Mouse (Mus musculus) liver, adult 2 months (tissue): ENCODE results near the gene Dgke. TPM values are rescaled to one million over a fixed set of nuclear protein-coding genes. Genes with fewer than 3 reads are reported as not detected.

ENCODE experiments used
- DNase-seq: peaks from one replicate; pipeline ENCODE4 v3.0.0-alpha.2; 2011; ENCODE audit warnings: low read depth, low spot score; ENCODE audit errors: extremely low read depth
- H3K27ac ChIP-seq: fragments of 200-500 bp; replicated peaks from 2 replicates; pipeline ENCODE4 v1.5.1; 2012; ENCODE audit warnings: low read depth, mild to moderate bottlenecking, control low read depth, inconsistent platforms, low read length; ENCODE audit not compliant: insufficient read depth
- H3K27me3 ChIP-seq: fragments of 200-500 bp; 2 replicates; pipeline ENCODE4 v1.6.1; 2012; ENCODE audit warnings: mild to moderate bottlenecking, moderate library complexity, low read length, inconsistent platforms; ENCODE audit not compliant: control insufficient read depth, insufficient read depth
- H3K36me3 ChIP-seq: fragments of 200-500 bp; 2 replicates; pipeline ENCODE4 v1.6.1; 2012; ENCODE audit warnings: low read length, inconsistent platforms; ENCODE audit not compliant: control insufficient read depth, insufficient read depth
- H3K4me1 ChIP-seq: fragments of 200-500 bp; 2 replicates; pipeline ENCODE4 v1.6.1; 2011; ENCODE audit warnings: low read length; ENCODE audit not compliant: control insufficient read depth, insufficient read depth
- H3K4me3 ChIP-seq: fragments of 200-500 bp; 2 replicates; pipeline ENCODE4 v1.5.1; 2011; ENCODE audit warnings: low read depth, mild to moderate bottlenecking, control low read depth, low read length, moderate library complexity; ENCODE audit not compliant: insufficient read depth
- H3K79me2 ChIP-seq: fragments of 200-500 bp; 2 replicates; pipeline ENCODE4 v1.6.1; 2012; ENCODE audit warnings: inconsistent platforms, mild to moderate bottlenecking, low read length, moderate library complexity; ENCODE audit not compliant: control insufficient read depth, insufficient read depth
- H3K9ac ChIP-seq: fragments of 200-500 bp; 2 replicates; pipeline ENCODE4 v1.6.1; 2012; ENCODE audit warnings: low read depth, mild to moderate bottlenecking, control low read depth, inconsistent platforms, low read length
- CTCF ChIP-seq: fragments of 200-500 bp; IDR thresholded peaks from 2 replicates; pipeline ENCODE4 v1.5.1; 2011; ENCODE audit warnings: low read depth, low read length, control low read depth
- POLR2A ChIP-seq: fragments of 200-500 bp; IDR thresholded peaks from 2 replicates; pipeline ENCODE4 v1.6.1; 2011; ENCODE audit warnings: low read length, control low read depth; ENCODE audit not compliant: insufficient read depth; ENCODE audit errors: extremely low read depth
- WGBS: fragments of 180-500 bp; shearing (Covaris S2); methylation state at CpG from one replicate; pipeline ENCODE4 v1.1.7; 2018; 5-methylcytosine and 5-hydroxymethylcytosine counted together
- polyA plus RNA-seq: library from polyadenylated mRNA; depleted of rRNA; stranded (reverse); fragments of >200 nt; gene quantifications from 2 replicates; pipeline ENCODE4 v1.2.3, GENCODE M21; 2012
- total RNA-seq: library from RNA; depleted of rRNA; stranded (reverse); fragments of >200 nt; gene quantifications from 2 replicates; pipeline ENCODE4 v1.2.3, GENCODE M21; 2014

The Dgke gene
- total and polyA plus RNA-seq, 2 experiments, result 0.69 to 0.74 TPM

DNA sequence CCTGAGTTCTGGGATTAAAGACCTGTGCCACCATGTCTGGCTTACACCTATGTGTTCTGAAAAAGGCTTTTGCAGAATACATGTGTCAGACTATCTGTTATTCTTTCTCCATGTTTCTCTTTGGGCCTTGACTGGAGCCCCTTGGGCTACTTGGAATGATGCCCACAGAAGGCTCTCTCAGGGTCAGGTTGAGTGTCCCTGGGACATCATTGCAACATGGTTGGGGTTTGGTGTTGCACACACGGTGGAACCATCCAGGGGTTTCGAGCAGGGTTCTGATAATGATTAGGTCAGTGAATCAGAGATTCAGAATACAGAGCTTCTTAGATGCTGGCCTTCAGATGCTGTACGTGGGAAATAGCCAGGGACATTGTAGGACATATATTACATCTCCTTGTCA is 11.7 kb upstream of the Dgke start:
- 58% methylated on average over 3 of the region's 3 CpGs for WGBS
- Histone ChIP-seq H3K9ac (no peak overlapping the region), H3K4me1 (no peaks in the 10 kb centered on the region), H3K79me2 (no peaks in the 10 kb centered on the region), H3K27me3 (no peaks in the 10 kb centered on the region), H3K27ac (no peak overlapping the region), H3K4me3 (no peak overlapping the region), H3K36me3 (no peaks in the 10 kb centered on the region)
- DNase-seq, result no peak
- TF ChIP-seq CTCF (no peak), POLR2A (no peak)

- no peak for DNase-seq
- H3K9ac ChIP-seq, result no peak overlapping the region
- no peaks in the 10 kb centered on the region for H3K36me3 ChIP-seq
- no peaks in the 10 kb centered on the region for H3K4me1 ChIP-seq
- no peak overlapping the region for H3K4me3 ChIP-seq
- H3K79me2 ChIP-seq, result no peaks in the 10 kb centered on the region
- TF ChIP-seq POLR2A (no peak), CTCF (no peak)
- no peak overlapping the region for H3K27ac ChIP-seq
- no peaks in the 10 kb centered on the region for H3K27me3 ChIP-seq
- 89% methylated on average over 8 of the region's 8 CpGs for WGBS
Observed at GRCm38 (mm10) chr11:89077601-89078000, 11.0 kb upstream of the Dgke start.

DNA sequence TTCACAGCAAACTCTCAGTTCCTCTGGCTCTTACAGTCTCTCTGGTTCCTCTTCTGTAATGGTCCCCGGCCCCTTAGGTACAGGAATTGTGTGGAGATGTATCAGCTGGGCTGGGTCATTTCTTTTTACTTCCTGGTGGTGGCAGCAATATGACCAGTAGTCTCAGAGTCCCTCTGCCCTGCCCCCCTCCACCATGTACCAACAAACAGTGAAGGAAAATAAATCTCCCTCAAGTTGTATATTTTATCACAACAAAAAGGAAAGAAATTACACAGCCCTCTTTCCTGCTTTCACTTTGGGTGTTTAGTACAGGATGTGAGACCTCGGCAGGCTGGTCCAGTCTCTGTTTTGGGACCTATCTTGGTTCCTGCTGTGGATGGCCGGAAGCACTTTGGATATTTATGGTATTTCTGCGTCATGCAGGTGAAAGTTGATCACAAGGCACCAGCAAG is 9.7 kb upstream of the Dgke start:
- H3K4me1 ChIP-seq, result no peaks in the 10 kb centered on the region
- TF ChIP-seq POLR2A (no peak), CTCF (no peak)
- WGBS, result 60% methylated on average over 4 of the region's 4 CpGs
- H3K4me3 ChIP-seq, result no peak overlapping the region
- no peak for DNase-seq
- H3K9ac ChIP-seq, result no peak overlapping the region
- no peaks in the 10 kb centered on the region for H3K36me3 ChIP-seq
- no peaks in the 10 kb centered on the region for H3K27me3 ChIP-seq
- H3K27ac ChIP-seq, result peak overlapping the region; percentile 19; the same call in 1 of the 2 replicates
- H3K79me2 ChIP-seq, result no peaks in the 10 kb centered on the region

DNA sequence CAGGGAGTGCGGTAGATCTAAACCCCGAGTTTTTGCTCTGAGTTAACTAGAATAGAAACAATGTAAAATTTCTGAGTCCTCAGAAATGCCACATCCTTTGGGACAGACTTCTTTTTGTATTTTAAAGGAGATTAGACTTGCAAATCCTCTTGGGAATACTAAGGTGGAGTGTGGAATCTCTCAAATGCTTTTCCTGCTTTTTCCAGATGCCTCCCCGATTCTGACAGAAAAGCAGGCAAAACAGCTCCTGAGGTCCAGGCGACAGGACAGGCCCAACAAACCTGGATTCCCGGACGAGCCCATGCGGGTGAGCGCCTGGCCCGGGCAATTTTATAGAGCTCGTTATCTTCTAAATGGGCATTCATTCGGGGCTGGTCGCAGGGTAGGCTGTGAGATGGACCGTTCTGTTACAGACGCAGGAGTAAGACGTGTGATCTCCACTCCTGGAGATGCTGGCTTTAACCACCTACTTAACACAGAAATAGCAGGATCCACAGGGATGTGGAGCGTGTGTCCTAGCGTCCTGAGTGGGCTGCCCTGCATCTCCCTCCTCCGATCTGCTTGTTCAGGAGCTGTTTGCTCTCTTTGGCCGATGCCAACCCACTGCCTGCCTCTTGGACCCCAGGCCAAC is 8.2 kb upstream of the Dgke start:
- DNase-seq, result no peak
- Histone ChIP-seq H3K4me1 (no peaks in the 10 kb centered on the region), H3K4me3 (no peak overlapping the region), H3K36me3 (no peaks in the 10 kb centered on the region), H3K79me2 (no peaks in the 10 kb centered on the region), H3K27me3 (no peaks in the 10 kb centered on the region), H3K9ac (no peak overlapping the region), H3K27ac (no peak overlapping the region)
- 89% methylated on average over 19 of the region's 19 CpGs for WGBS
- TF ChIP-seq POLR2A (no peak), CTCF (no peak)

DNA sequence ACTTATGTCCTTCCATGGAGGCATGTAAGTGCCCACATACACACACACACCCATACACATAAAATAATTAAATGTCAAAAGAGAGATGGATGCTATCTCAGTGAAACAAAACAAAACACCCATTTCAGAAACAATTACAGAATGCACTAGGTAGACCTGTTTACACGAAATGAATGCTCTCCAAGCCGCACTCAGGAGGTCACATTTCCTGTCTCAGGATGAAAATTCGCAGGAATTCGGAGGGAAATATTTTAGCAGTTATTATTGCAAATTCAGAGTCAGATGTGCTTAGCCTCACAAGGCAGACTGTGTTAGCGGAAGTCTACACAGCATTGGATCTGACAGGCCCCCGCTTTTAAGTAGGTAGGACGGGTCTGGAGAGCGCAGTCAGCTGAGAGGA is 6.9 kb upstream of the Dgke start, which contains the start of gene Gm525:
Gene Gm525, plus strand, starts transcription at position 301 of the 400 bp plus-strand sequence.
- Histone ChIP-seq H3K4me3 (no peak within 1 kb of the TSS), H3K4me1 (no peaks in the 10 kb centered on the region), H3K36me3 (no peaks in the 10 kb centered on the region), H3K79me2 (no peaks in the 10 kb centered on the region), H3K27me3 (no peaks in the 10 kb centered on the region), H3K9ac (no peak within 1 kb of the TSS), H3K27ac (no peak within 1 kb of the TSS)
- WGBS, result 81% methylated on average over 8 of the region's 8 CpGs
- no peak for TF ChIP-seq CTCF
- TF ChIP-seq POLR2A, result no peak
- no peak for DNase-seq

GRCm38 (mm10) chr11:89071522-89071921 is 4.9 kb upstream of the Dgke start:
- TF ChIP-seq POLR2A (no peak), CTCF (no peak)
- H3K79me2 ChIP-seq, result no peaks in the 10 kb centered on the region
- H3K36me3 ChIP-seq, result no peaks in the 10 kb centered on the region
- H3K4me3 ChIP-seq, result no peak overlapping the region
- no peak overlapping the region for H3K9ac ChIP-seq
- no peak overlapping the region for H3K27ac ChIP-seq
- WGBS, result 79% methylated on average over 5 of the region's 5 CpGs
- no peaks in the 10 kb centered on the region for H3K27me3 ChIP-seq
- H3K4me1 ChIP-seq, result peaks cover 2% of the 10 kb centered on the region; the same call in 1 of the 2 replicates
- DNase-seq, result no peak
